Mouse (Mus musculus) spleen, adult 2 months (tissue): ENCODE data around the gene Trabd2b.

ENCODE experiments used
- CTCF ChIP-seq: fragments of 200-500 bp; IDR thresholded peaks from 2 replicates; pipeline ENCODE4 v1.5.1; 2011; ENCODE audit warnings: mild to moderate bottlenecking, inconsistent platforms; ENCODE audit not compliant: insufficient read depth, insufficient read length, insufficient replicate concordance; ENCODE audit errors: extremely low read depth
- POLR2A ChIP-seq: fragments of 200-500 bp; IDR thresholded peaks from 2 replicates; pipeline ENCODE4 v1.6.1; 2011; ENCODE audit warnings: low read depth, low read length, inconsistent platforms

DNA sequence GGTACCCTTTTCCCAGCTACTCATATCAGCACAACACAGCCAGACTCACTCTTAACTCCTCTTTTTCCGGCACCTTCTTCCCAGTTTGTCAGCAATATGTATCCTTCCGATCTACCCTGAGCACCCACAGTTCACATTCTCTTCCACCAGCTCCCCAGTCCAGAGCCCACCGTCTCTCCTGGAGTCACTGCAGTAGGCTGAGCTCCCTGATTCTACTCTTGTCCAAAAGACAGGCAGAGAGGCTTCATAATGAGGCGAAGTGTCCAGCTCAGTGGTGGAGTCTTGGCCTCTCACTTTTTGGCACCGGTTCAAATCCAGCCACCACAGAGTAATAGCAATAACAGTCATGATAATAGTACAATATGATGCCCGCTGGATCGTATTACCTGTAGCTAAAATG lies 133.5 kb downstream of the Trabd2b start:
- TF ChIP-seq CTCF: no peak
- no peak for TF ChIP-seq POLR2A
